19 mouse cellular contexts compared by ENCODE assay signal in genomic region chr8:61419521-61419920, GRCm38 (mm10).
A peak's percentile ranks its signal among the peaks of the same experiment; 100 is the strongest.
DNase-seq lines count a peak whose midpoint lies in the region; ATAC-seq lines count a peak whose summit lies in the region.
"Had no signal": no experiment of that assay in that cellular context is flagged by ENCODE, and none has a peak within 500 bp of the region (broad histone marks: within the 10 kb centered on the region; RNA-seq: fewer than 3 reads in every experiment).

No protein-coding gene starts in this region.

- no peaks in the 10 kb centered on the region for H3K36me3 ChIP-seq in heart, embryonic 13.5 days
- H3K36me3 ChIP-seq in limb, embryonic 12.5 days: no peaks in the 10 kb centered on the region
- no peaks in the 10 kb centered on the region for H3K36me3 ChIP-seq in limb, embryonic 10.5 days
- no peaks in the 10 kb centered on the region for H3K36me3 ChIP-seq in neural tube, embryonic 13.5 days
- H3K36me3 ChIP-seq: embryonic facial prominence, embryonic 12.5 days; forebrain, embryonic 12.5 days had no signal

- peak overlapping the region; percentile 50 for H3K27ac ChIP-seq in heart, embryonic 13.5 days (replicated peaks)
- 0 out of 2 replicates have a peak overlapping the region, but pooled peaks have one; percentile 12 for H3K27ac ChIP-seq in limb, embryonic 12.5 days
- H3K27ac ChIP-seq in limb, embryonic 10.5 days: no peak overlapping the region
- H3K27ac ChIP-seq in neural tube, embryonic 13.5 days (replicated peaks): 0 out of 2 replicates have a peak overlapping the region, but pooled peaks have one; percentile 1
- H3K27ac ChIP-seq: embryonic facial prominence, embryonic 12.5 days; forebrain, embryonic 12.5 days; heart, adult 2 months had no signal

- peaks cover 27% of the 10 kb centered on the region for H3K4me1 ChIP-seq in heart, embryonic 13.5 days
- H3K4me1 ChIP-seq in limb, embryonic 12.5 days (replicated peaks): peaks cover 23% of the 10 kb centered on the region
- peaks cover 18% of the 10 kb centered on the region for H3K4me1 ChIP-seq in limb, embryonic 10.5 days
- H3K4me1 ChIP-seq in neural tube, embryonic 13.5 days (replicated peaks): peaks cover 20% of the 10 kb centered on the region

- no peak for ATAC-seq in heart, embryonic 13.5 days (ENCODE audit: extremely low read depth, insufficient number of reproducible peaks, low FRiP score, low TSS enrichment)
- no peak for ATAC-seq in limb, embryonic 12.5 days (ENCODE audit: insufficient number of reproducible peaks, insufficient read depth, low FRiP score, low TSS enrichment, low read depth)
- no peak for ATAC-seq in neural tube, embryonic 13.5 days (ENCODE audit: low read depth)
- ATAC-seq: activated CD4-positive, CD25-positive, alpha-beta regulatory T cell, adult 4 months; forebrain, embryonic 16.5 days; Patski had no signal

- no peak overlapping the region for H3K4me2 ChIP-seq in heart, embryonic 13.5 days
- H3K4me2 ChIP-seq in limb, embryonic 12.5 days: no peak overlapping the region
- H3K4me2 ChIP-seq in neural tube, embryonic 13.5 days: no peak overlapping the region
- H3K4me2 ChIP-seq: embryonic facial prominence, embryonic 12.5 days; forebrain, embryonic 12.5 days; heart, embryonic 11.5 days; hindbrain, embryonic 14.5 days had no signal

- WGBS in heart, embryonic 13.5 days: 85% methylated on average over 3 of the region's 3 CpGs
- 76% methylated on average over 3 of the region's 3 CpGs for WGBS in limb, embryonic 12.5 days
- whole genome bisulfite sequencing in limb, embryonic 10.5 days: 92% methylated on average over 3 of the region's 3 CpGs
- 69% methylated on average over 3 of the region's 3 CpGs for WGBS in neural tube, embryonic 13.5 days

- no peaks in the 10 kb centered on the region for H3K9me3 ChIP-seq in heart, embryonic 13.5 days
- H3K9me3 ChIP-seq in limb, embryonic 12.5 days: no peaks in the 10 kb centered on the region
- no peaks in the 10 kb centered on the region for H3K9me3 ChIP-seq in limb, embryonic 10.5 days (replicated peaks)
- H3K9me3 ChIP-seq in neural tube, embryonic 13.5 days: no peaks in the 10 kb centered on the region
- H3K9me3 ChIP-seq: embryonic facial prominence, embryonic 12.5 days; forebrain, embryonic 12.5 days had no signal

- H3K27me3 ChIP-seq in heart, embryonic 13.5 days (replicated peaks): no peaks in the 10 kb centered on the region
- H3K27me3 ChIP-seq in limb, embryonic 12.5 days: no peaks in the 10 kb centered on the region
- no peaks in the 10 kb centered on the region for H3K27me3 ChIP-seq in limb, embryonic 10.5 days (ENCODE audit: low read depth, poor library complexity, severe bottlenecking)
- H3K27me3 ChIP-seq in neural tube, embryonic 13.5 days: no peaks in the 10 kb centered on the region
- H3K27me3 ChIP-seq: embryonic facial prominence, embryonic 12.5 days; forebrain, embryonic 12.5 days; Patski had no signal

- DNase-seq in heart, postnatal 25 days (ENCODE audit: low spot score): no peak
- DNase-seq in limb, embryonic 10.5 days (ENCODE audit: low spot score): no peak
- DNase-seq in neural tube, embryonic 10.5 days (ENCODE audit: extremely low spot score, low spot score): no peak
- DNase-seq in yolk sac, embryonic 10.5 days (ENCODE audit: low spot score): peak; percentile 23
- no peak for DNase-seq in adrenal gland, adult 18-20 months (ENCODE audit: low spot score in 2 of 2)
- DNase-seq: adrenal gland, postnatal 25 days; cerebellum, adult 2 months; gastrocnemius, postnatal 10 days; heart, adult 2 months had no signal

- no peak overlapping the region for H3K4me3 ChIP-seq in heart, embryonic 13.5 days
- no peak overlapping the region for H3K4me3 ChIP-seq in limb, embryonic 12.5 days (replicated peaks)
- no peak overlapping the region for H3K4me3 ChIP-seq in limb, embryonic 10.5 days
- H3K4me3 ChIP-seq in neural tube, embryonic 13.5 days: no peak overlapping the region
- H3K4me3 ChIP-seq: embryonic facial prominence, embryonic 12.5 days; forebrain, embryonic 12.5 days; heart, adult 2 months had no signal

- no peak overlapping the region for H3K9ac ChIP-seq in heart, embryonic 13.5 days
- no peak overlapping the region for H3K9ac ChIP-seq in limb, embryonic 12.5 days (replicated peaks)
- H3K9ac ChIP-seq in neural tube, embryonic 13.5 days: no peak overlapping the region
- H3K9ac ChIP-seq: embryonic facial prominence, embryonic 12.5 days; forebrain, embryonic 12.5 days; hindbrain, embryonic 14.5 days had no signal

- intact Hi-C loops in heart, postnatal 25 days (cut with DNase I): no loop called here
